Mouse (Mus musculus): ENCODE results near the gene Kcnh5.

- no peak for TF ChIP-seq POLR2A (IDR thresholded peaks at IDR 0.05; ENCODE audit: insufficient read depth, low read depth, low read length)
- no peak for TF ChIP-seq CTCF (IDR thresholded peaks at IDR 0.05)
- no peak for TF ChIP-seq EP300 (IDR thresholded peaks at IDR 0.05; ENCODE audit: insufficient read depth, low read depth, low read length)
Observed at GRCm38 (mm10) chr12:74901331-74901730, 275.8 kb downstream of the Kcnh5 start.
